Mouse (Mus musculus) heart, adult 2 months (tissue): Measurements from ENCODE around the gene Dennd2a.

Source experiments
- CTCF ChIP-seq: fragments of 200-600 bp; IDR thresholded peaks from 2 replicates; pipeline ENCODE4 v1.8.1; 2022; ENCODE audit warnings: antibody characterized with exemption, mild to moderate bottlenecking, moderate library complexity
- EP300 ChIP-seq: fragments of 200-500 bp; IDR thresholded peaks from 2 replicates; pipeline ENCODE4 v1.6.1; 2011; ENCODE audit warnings: low read depth, low read length, control low read depth; ENCODE audit not compliant: insufficient read depth
- POLR2A ChIP-seq: fragments of 200-500 bp; IDR thresholded peaks from 2 replicates; pipeline ENCODE4 v1.6.1; 2011; ENCODE audit warnings: mild to moderate bottlenecking, low read depth, low read length, control low read depth; ENCODE audit not compliant: insufficient read depth

DNA sequence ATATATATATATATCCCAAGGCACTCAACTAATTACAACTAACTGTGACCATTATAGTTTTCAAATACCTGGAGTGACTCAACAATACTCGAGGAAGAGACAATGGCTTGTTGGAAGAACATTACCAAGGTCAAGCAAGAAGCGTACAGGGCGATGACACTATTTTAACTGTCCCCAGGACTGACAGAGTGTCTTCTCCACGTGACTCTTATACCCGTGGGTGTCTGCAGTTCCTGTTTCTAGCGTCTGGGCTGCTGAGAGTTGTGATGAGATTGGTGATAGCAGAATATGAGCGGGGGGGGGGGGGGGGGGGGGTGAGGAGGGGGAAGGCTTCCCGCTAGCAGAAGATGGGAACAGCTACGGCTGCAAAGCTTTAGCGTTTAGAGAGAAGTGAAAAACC lies 30.9 kb downstream of the Dennd2a start:
- TF ChIP-seq POLR2A (no peak), CTCF (no peak), EP300 (no peak)
